In genomic region chr3:116577286-116577685, GRCm38 (mm10) we compare ENCODE assay signal across 12 mouse cellular contexts. TPM values are rescaled to one million over a fixed set of nuclear protein-coding genes. Genes with fewer than 3 reads are reported as not detected.
DNase-seq lines count a peak whose midpoint lies in the region; ATAC-seq and TF ChIP-seq lines count a peak whose summit lies in the region.
"Had no signal": no experiment of that assay in that cellular context is flagged by ENCODE, and none has a peak within 500 bp of the region (broad histone marks: within the 10 kb centered on the region; RNA-seq: fewer than 3 reads in every experiment).

No protein-coding gene starts in this region.

- DNase-seq in heart, postnatal 0 days (ENCODE audit: low spot score): peak; percentile 13
- DNase-seq in heart, postnatal 25 days (ENCODE audit: low spot score): no peak
- DNase-seq in midbrain, postnatal 0 days (ENCODE audit: low spot score): peak; percentile 15
- DNase-seq in adipocyte (ENCODE audit: low spot score): peak; percentile 32
- no peak for DNase-seq in gastrocnemius, postnatal 4 days (ENCODE audit: low spot score in 2 of 2)
- no peak for DNase-seq in hindbrain, embryonic 14.5 days (ENCODE audit: low spot score)
- DNase-seq: cerebellum, adult 9-11 months; retina, postnatal 1 day had no signal

- no peak overlapping the region for H3K4me2 ChIP-seq in heart, postnatal 0 days (ENCODE audit: low read depth, low read length)
- H3K4me2 ChIP-seq in midbrain, postnatal 0 days (ENCODE audit: low read depth, low read length, poor library complexity, severe bottlenecking): no peak overlapping the region
- H3K4me2 ChIP-seq in midbrain, embryonic 13.5 days (replicated peaks): no peak overlapping the region
- no peak overlapping the region for H3K4me2 ChIP-seq in hindbrain, embryonic 14.5 days (replicated peaks)
- H3K4me2 ChIP-seq: heart, embryonic 15.5 days; limb, embryonic 15.5 days had no signal

- no peak for ATAC-seq in heart, postnatal 0 days (ENCODE audit: insufficient read depth, low read depth)
- no peak for ATAC-seq in midbrain, postnatal 0 days (ENCODE audit: low FRiP score)
- ATAC-seq in midbrain, embryonic 13.5 days: no peak
- ATAC-seq in hindbrain, embryonic 14.5 days (ENCODE audit: low FRiP score): no peak

- H3K9me3 ChIP-seq in heart, postnatal 0 days (replicated peaks; ENCODE audit: control insufficient read depth, low read length): no peaks in the 10 kb centered on the region
- H3K9me3 ChIP-seq in midbrain, postnatal 0 days (ENCODE audit: low read length): no peaks in the 10 kb centered on the region
- no peaks in the 10 kb centered on the region for H3K9me3 ChIP-seq in midbrain, embryonic 13.5 days
- no peaks in the 10 kb centered on the region for H3K9me3 ChIP-seq in hindbrain, embryonic 14.5 days (ENCODE audit: control insufficient read depth, low read length)
- H3K9me3 ChIP-seq: heart, embryonic 15.5 days; limb, embryonic 15.5 days had no signal

- H3K4me1 ChIP-seq in heart, postnatal 0 days (ENCODE audit: control insufficient read depth, insufficient read depth): no peaks in the 10 kb centered on the region
- no peaks in the 10 kb centered on the region for H3K4me1 ChIP-seq in midbrain, postnatal 0 days (ENCODE audit: insufficient read depth, low read length)
- H3K4me1 ChIP-seq in midbrain, embryonic 13.5 days (replicated peaks): no peaks in the 10 kb centered on the region
- H3K4me1 ChIP-seq in small intestine, adult 2 months (ENCODE audit: control insufficient read depth, insufficient read depth, insufficient read length, low read length): no peaks in the 10 kb centered on the region
- no peaks in the 10 kb centered on the region for H3K4me1 ChIP-seq in hindbrain, embryonic 14.5 days (replicated peaks; ENCODE audit: control insufficient read depth, insufficient read depth, low read length)
- H3K4me1 ChIP-seq: heart, embryonic 15.5 days; limb, embryonic 15.5 days had no signal

- no peak for TF ChIP-seq POLR2A in small intestine, adult 2 months (IDR thresholded peaks at IDR 0.05; ENCODE audit: low read depth, low read length)

- intact Hi-C loops in heart, postnatal 25 days (cut with DNase I): loop anchor here (5.0 kb wide), 1 partner anchor 70 kb away; the partner anchor contains the start of gene Rtca

- H3K27me3 ChIP-seq in heart, postnatal 0 days (ENCODE audit: control insufficient read depth, insufficient read depth, low read length): no peaks in the 10 kb centered on the region
- no peaks in the 10 kb centered on the region for H3K27me3 ChIP-seq in midbrain, postnatal 0 days (ENCODE audit: insufficient read depth, low read length)
- no peaks in the 10 kb centered on the region for H3K27me3 ChIP-seq in midbrain, embryonic 13.5 days
- H3K27me3 ChIP-seq in small intestine, adult 2 months (ENCODE audit: control insufficient read depth, insufficient read depth, low read length): no peaks in the 10 kb centered on the region
- H3K27me3 ChIP-seq in hindbrain, embryonic 14.5 days (ENCODE audit: control insufficient read depth, insufficient read depth, low read length): no peaks in the 10 kb centered on the region
- H3K27me3 ChIP-seq: heart, embryonic 15.5 days; limb, embryonic 15.5 days had no signal

- no peak overlapping the region for H3K4me3 ChIP-seq in heart, postnatal 0 days (ENCODE audit: low read depth, low read length)
- H3K4me3 ChIP-seq in midbrain, postnatal 0 days (ENCODE audit: low read depth, low read length): no peak overlapping the region
- H3K4me3 ChIP-seq in midbrain, embryonic 13.5 days (replicated peaks): no peak overlapping the region
- no peak overlapping the region for H3K4me3 ChIP-seq in small intestine, adult 2 months (ENCODE audit: low read depth, low read length)
- H3K4me3 ChIP-seq in hindbrain, embryonic 14.5 days (replicated peaks; ENCODE audit: low read length): no peak overlapping the region
- H3K4me3 ChIP-seq: heart, embryonic 15.5 days; limb, embryonic 15.5 days had no signal

- no peak overlapping the region for H3K9ac ChIP-seq in heart, postnatal 0 days (replicated peaks; ENCODE audit: low read depth, low read length)
- no peak overlapping the region for H3K9ac ChIP-seq in midbrain, postnatal 0 days (replicated peaks; ENCODE audit: low read length, poor library complexity, severe bottlenecking)
- no peak overlapping the region for H3K9ac ChIP-seq in midbrain, embryonic 13.5 days (replicated peaks)
- no peak overlapping the region for H3K9ac ChIP-seq in hindbrain, embryonic 14.5 days
- H3K9ac ChIP-seq: heart, embryonic 15.5 days; limb, embryonic 15.5 days had no signal

- H3K36me3 ChIP-seq in heart, postnatal 0 days (replicated peaks; ENCODE audit: control insufficient read depth, insufficient read depth, low read length): peaks cover 39% of the 10 kb centered on the region
- peaks cover 7% of the 10 kb centered on the region for H3K36me3 ChIP-seq in midbrain, postnatal 0 days (ENCODE audit: insufficient read depth, low read length)
- peaks cover 22% of the 10 kb centered on the region for H3K36me3 ChIP-seq in midbrain, embryonic 13.5 days
- peaks cover 17% of the 10 kb centered on the region for H3K36me3 ChIP-seq in small intestine, adult 2 months (ENCODE audit: control insufficient read depth, insufficient read depth, low read length)
- peaks cover 25% of the 10 kb centered on the region for H3K36me3 ChIP-seq in hindbrain, embryonic 14.5 days (replicated peaks; ENCODE audit: control insufficient read depth, insufficient read depth)

- H3K27ac ChIP-seq in heart, postnatal 0 days (ENCODE audit: low read depth): no peak overlapping the region
- H3K27ac ChIP-seq in midbrain, postnatal 0 days (ENCODE audit: low read depth, low read length): no peak overlapping the region
- no peak overlapping the region for H3K27ac ChIP-seq in midbrain, embryonic 13.5 days
- no peak overlapping the region for H3K27ac ChIP-seq in small intestine, adult 2 months (ENCODE audit: insufficient read depth, low read depth, low read length)
- no peak overlapping the region for H3K27ac ChIP-seq in hindbrain, embryonic 14.5 days
- H3K27ac ChIP-seq: heart, embryonic 15.5 days; limb, embryonic 15.5 days had no signal

- 50% methylated on average over 3 of the region's 3 CpGs for WGBS in heart, postnatal 0 days
- 60% methylated on average over 3 of the region's 3 CpGs for WGBS in midbrain, postnatal 0 days
- WGBS in midbrain, embryonic 13.5 days: 74% methylated on average over 3 of the region's 3 CpGs
- 31% methylated on average over 3 of the region's 3 CpGs for WGBS in small intestine, adult 2 months
- WGBS in hindbrain, embryonic 14.5 days: 72% methylated on average over 3 of the region's 3 CpGs

- no peak for TF ChIP-seq EP300 in heart, postnatal 0 days (IDR thresholded peaks at IDR 0.05; ENCODE audit: low read depth)

- peak; percentile 53 for TF ChIP-seq CTCF in heart, postnatal 0 days (IDR thresholded peaks at IDR 0.05; ENCODE audit: low read depth)
- peak; percentile 72 for TF ChIP-seq CTCF in midbrain, postnatal 0 days (IDR thresholded peaks at IDR 0.05)
- peak; percentile 43; the same call in 1 of the 2 replicates for TF ChIP-seq CTCF in small intestine, adult 2 months (IDR thresholded peaks at IDR 0.05; ENCODE audit: extremely low read depth, insufficient read length, insufficient replicate concordance, low read depth, low read length)

RNA-seq across cellular contexts. Expression of gene Lrrc39, which starts 14.5 kb away (rescaled TPM):
- total RNA-seq in heart, postnatal 0 days (2014; rRNA removed; ENCODE audit: low replicate concordance): 34.6 and 52.8 TPM in 2 replicates
- polyA plus RNA-seq in heart, postnatal 0 days (2015; fragmentation: Nextera tagmentation; extraction: Ambion mirVana): 75.9 and 77.7 TPM in 2 replicates
- 10 to 100 TPM; 69.5 to 70.7 TPM for total RNA-seq in heart, postnatal 25 days (2021)
- not detected in 2 replicates for total RNA-seq in midbrain, postnatal 0 days (2014; rRNA removed)
- polyA plus RNA-seq in midbrain, postnatal 0 days (2015; fragmentation: Nextera tagmentation; extraction: Ambion mirVana): 0.22 and 0.23 TPM in 2 replicates
- 0.51 and 0.71 TPM in 2 replicates for polyA plus RNA-seq in midbrain, embryonic 13.5 days (2015; fragmentation: Nextera tagmentation; extraction: Ambion mirVana)
- 0.10 and 0.18 TPM in 2 replicates for polyA plus RNA-seq in small intestine, adult 2 months (2012; rRNA removed)
- total RNA-seq in gastrocnemius, postnatal 4 days (2021): 10 to 100 TPM; 37.8 to 38.6 TPM
- polyA plus RNA-seq in hindbrain, embryonic 14.5 days (2014; fragmentation: Nextera tagmentation; extraction: Ambion mirVana): 0.39 TPM in 1 of 2 replicates, not detected in the other

RNA-seq across cellular contexts. Expression of gene Sass6, which starts 17.5 kb away (rescaled TPM):
- 1.3 and 1.6 TPM in 2 replicates for total RNA-seq in heart, postnatal 0 days (2014; rRNA removed; ENCODE audit: low replicate concordance)
- polyA plus RNA-seq in heart, postnatal 0 days (2015; fragmentation: Nextera tagmentation; extraction: Ambion mirVana): 4.7 and 4.8 TPM in 2 replicates
- total RNA-seq in heart, postnatal 25 days (2021): 1 to 10 TPM; 2.1 to 2.4 TPM
- 5.3 and 6.6 TPM in 2 replicates for total RNA-seq in midbrain, postnatal 0 days (2014; rRNA removed)
- polyA plus RNA-seq in midbrain, postnatal 0 days (2015; fragmentation: Nextera tagmentation; extraction: Ambion mirVana): 7.2 and 9.2 TPM in 2 replicates
- 23.5 and 25.1 TPM in 2 replicates for polyA plus RNA-seq in midbrain, embryonic 13.5 days (2015; fragmentation: Nextera tagmentation; extraction: Ambion mirVana)
- 0.11 and 1.2 TPM in 2 replicates for polyA plus RNA-seq in small intestine, adult 2 months (2012; rRNA removed)
- 1 to 10 TPM; 6.3 to 7.8 TPM for total RNA-seq in gastrocnemius, postnatal 4 days (2021)
- 13.1 and 14.2 TPM in 2 replicates for polyA plus RNA-seq in hindbrain, embryonic 14.5 days (2014; fragmentation: Nextera tagmentation; extraction: Ambion mirVana)

RNA-seq across cellular contexts. Expression of gene Trmt13, which starts 37.1 kb away (rescaled TPM):
- total RNA-seq in heart, postnatal 0 days (2014; rRNA removed; ENCODE audit: low replicate concordance): 5.9 and 13.3 TPM in 2 replicates
- polyA plus RNA-seq in heart, postnatal 0 days (2015; fragmentation: Nextera tagmentation; extraction: Ambion mirVana): 11.0 and 11.9 TPM in 2 replicates
- 1 to 10 TPM; 5.1 to 5.3 TPM for total RNA-seq in heart, postnatal 25 days (2021)
- 12.2 and 14.0 TPM in 2 replicates for total RNA-seq in midbrain, postnatal 0 days (2014; rRNA removed)
- 22.1 and 23.4 TPM in 2 replicates for polyA plus RNA-seq in midbrain, postnatal 0 days (2015; fragmentation: Nextera tagmentation; extraction: Ambion mirVana)
- polyA plus RNA-seq in midbrain, embryonic 13.5 days (2015; fragmentation: Nextera tagmentation; extraction: Ambion mirVana): 28.5 and 33.6 TPM in 2 replicates
- polyA plus RNA-seq in small intestine, adult 2 months (2012; rRNA removed): 0.58 and 1.2 TPM in 2 replicates
- 10 to 100 TPM; 11.2 to 13.0 TPM for total RNA-seq in gastrocnemius, postnatal 4 days (2021)
- 15.9 and 24.5 TPM in 2 replicates for polyA plus RNA-seq in hindbrain, embryonic 14.5 days (2014; fragmentation: Nextera tagmentation; extraction: Ambion mirVana)

Comparison
In these comparisons a context has a peak if more than half of its experiments do, and no peak if none do; other contexts are left out.
1. DNase-seq: peak in heart, postnatal 0 days (single experiment), midbrain, postnatal 0 days (single experiment) and adipocyte (single experiment); none in heart, postnatal 25 days (single experiment), gastrocnemius, postnatal 4 days (0 of 2) and hindbrain, embryonic 14.5 days (single experiment).
2. RNA of gene Lrrc39, which starts 14.5 kb away (polyA plus RNA-seq): 75.9 to 77.7 TPM in heart, postnatal 0 days; 0.51 to 0.71 TPM in midbrain, embryonic 13.5 days, 0.39 TPM in hindbrain, embryonic 14.5 days, 0.22 to 0.23 TPM in midbrain, postnatal 0 days and 0.10 to 0.18 TPM in small intestine, adult 2 months; every median in the first group is over 10 times any median in the second.
3. Peak in every context shown above with its lines, with median percentiles within 50 percentile points of each other: CTCF ChIP-seq.